Mouse (Mus musculus): ENCODE measurements at regions not wholly inside any gene's neighbourhood (a gene's known extent, or its start where the extent isn't known, plus 50 kb on each side); places are given as distances from the start of the nearest gene placed in this dataset.
A peak's percentile ranks its signal among the peaks of the same experiment; 100 is the strongest.
"Not testable (repeated sequence)": the region's sequence is repeated elsewhere in the genome, so short reads cannot be mapped to it uniquely, and the experiment has no call there.

GRCm38 (mm10) chr15:26953818-26954385 is 58.5 kb upstream of the Fbxl7 start:
- no peak for DNase-seq

- DNase-seq: no peak
Measured at GRCm38 (mm10) chr15:26958980-26959379, 63.6 kb upstream of the Fbxl7 start.

GRCm38 (mm10) chr15:26968392-26969025 is 73.1 kb upstream of the Fbxl7 start:
- no peak for DNase-seq

- DNase-seq: no peak
Measured at GRCm38 (mm10) chr15:26970770-26971169, 75.4 kb upstream of the Fbxl7 start.

GRCm38 (mm10) chr15:26993054-26993453 is 97.7 kb upstream of the Fbxl7 start:
- no peak for DNase-seq

GRCm38 (mm10) chr15:27009069-27009468 is 113.7 kb upstream of the Fbxl7 start:
- no peak for DNase-seq

- peak; percentile 8 for DNase-seq
Measured at GRCm38 (mm10) chr15:27013906-27014658, 118.7 kb upstream of the Fbxl7 start.

- no peak for DNase-seq
Measured at GRCm38 (mm10) chr15:27014659-27014974, 119.2 kb upstream of the Fbxl7 start.

GRCm38 (mm10) chr15:27020471-27020870 is 125.1 kb upstream of the Fbxl7 start:
- DNase-seq: no peak

- DNase-seq: no peak
Measured at GRCm38 (mm10) chr15:27033261-27033660, 137.9 kb upstream of the Fbxl7 start.

GRCm38 (mm10) chr15:27043788-27044187 is 148.4 kb upstream of the Fbxl7 start:
- DNase-seq: no peak

GRCm38 (mm10) chr15:27050673-27051072 is 155.3 kb upstream of the Fbxl7 start:
- no peak for DNase-seq

GRCm38 (mm10) chr15:27063456-27063855 is 168.1 kb upstream of the Fbxl7 start:
- DNase-seq: no peak

- no peak for DNase-seq
Measured at GRCm38 (mm10) chr15:27063971-27064370, 168.6 kb upstream of the Fbxl7 start.

GRCm38 (mm10) chr15:27067691-27068090 is 172.3 kb upstream of the Fbxl7 start:
- DNase-seq: no peak

GRCm38 (mm10) chr15:27077926-27078325 is 182.5 kb upstream of the Fbxl7 start:
- DNase-seq: no peak

- DNase-seq: no peak
Measured at GRCm38 (mm10) chr15:27082826-27083225, 187.4 kb upstream of the Fbxl7 start.

- DNase-seq: no peak
Measured at GRCm38 (mm10) chr15:27083596-27083995, 188.2 kb upstream of the Fbxl7 start.

GRCm38 (mm10) chr15:27089155-27089554 is 193.8 kb upstream of the Fbxl7 start:
- no peak for DNase-seq

- no peak for DNase-seq
Measured at GRCm38 (mm10) chr15:27094102-27094501, 198.7 kb upstream of the Fbxl7 start.

GRCm38 (mm10) chr15:27095231-27095630 is 199.9 kb upstream of the Fbxl7 start:
- no peak for DNase-seq

- not testable (repeated sequence) for DNase-seq
Measured at GRCm38 (mm10) chr15:27101610-27102009, 206.2 kb upstream of the Fbxl7 start.

- no peak for DNase-seq
Measured at GRCm38 (mm10) chr15:27109130-27109529, 213.8 kb upstream of the Fbxl7 start.

GRCm38 (mm10) chr15:27129697-27130096 is 234.3 kb upstream of the Fbxl7 start:
- DNase-seq: no peak

All from kidney, adult 9 months (tissue).